Mouse (Mus musculus) hindbrain, embryonic 10.5 days (tissue): ENCODE results near the gene Fam205a2. TPM values are rescaled to one million over a fixed set of nuclear protein-coding genes. Genes with fewer than 3 reads are reported as not detected.
"Not testable (repeated sequence)": the region's sequence is repeated elsewhere in the genome, so short reads cannot be mapped to it uniquely, and the experiment has no call there.

Experiments used
- DNase-seq: peaks from one replicate; pipeline ENCODE4 v3.0.0-alpha.2; 2017; ENCODE audit warnings: low spot score
- H3K27ac ChIP-seq: fragments of 300-500 bp; sonication (generic); 2 replicates; pipeline ENCODE4 v1.5.1; 2016; ENCODE audit warnings: mild to moderate bottlenecking, moderate library complexity
- H3K27me3 ChIP-seq: fragments of 300-500 bp; sonication (generic); 2 replicates; pipeline ENCODE4 v1.6.1; 2016; ENCODE audit warnings: mild to moderate bottlenecking; ENCODE audit not compliant: poor library complexity, insufficient read depth, severe bottlenecking
- H3K36me3 ChIP-seq: fragments of 300-500 bp; sonication (generic); 2 replicates; pipeline ENCODE4 v1.6.1; 2016; ENCODE audit warnings: mild to moderate bottlenecking, moderate library complexity
- H3K4me1 ChIP-seq: fragments of 300-500 bp; sonication (generic); replicated peaks from 2 replicates; pipeline ENCODE4 v1.6.1; 2016; ENCODE audit warnings: mild to moderate bottlenecking
- H3K4me3 ChIP-seq: fragments of 300-500 bp; sonication (generic); 2 replicates; pipeline ENCODE4 v1.5.1; 2016; ENCODE audit warnings: mild to moderate bottlenecking, moderate library complexity
- H3K9me3 ChIP-seq: fragments of 300-500 bp; sonication (generic); 2 replicates; pipeline ENCODE4 v1.6.1; 2016; ENCODE audit warnings: mild to moderate bottlenecking, moderate library complexity
- WGBS: fragments of 180-500 bp; shearing (Covaris S2); methylation state at CpG from one replicate; pipeline ENCODE4 v1.1.7; 2016; 5-methylcytosine and 5-hydroxymethylcytosine counted together
- polyA plus RNA-seq: library from polyadenylated mRNA; unstranded; fragments of >200 nt; fragmentation: Nextera tagmentation; extraction: Ambion mirVana; gene quantifications from 2 replicates; pipeline ENCODE4 v1.2.1, GENCODE M21; 2016

Gene Fam205a2
- not detected in 2 replicates for polyA plus RNA-seq

DNA sequence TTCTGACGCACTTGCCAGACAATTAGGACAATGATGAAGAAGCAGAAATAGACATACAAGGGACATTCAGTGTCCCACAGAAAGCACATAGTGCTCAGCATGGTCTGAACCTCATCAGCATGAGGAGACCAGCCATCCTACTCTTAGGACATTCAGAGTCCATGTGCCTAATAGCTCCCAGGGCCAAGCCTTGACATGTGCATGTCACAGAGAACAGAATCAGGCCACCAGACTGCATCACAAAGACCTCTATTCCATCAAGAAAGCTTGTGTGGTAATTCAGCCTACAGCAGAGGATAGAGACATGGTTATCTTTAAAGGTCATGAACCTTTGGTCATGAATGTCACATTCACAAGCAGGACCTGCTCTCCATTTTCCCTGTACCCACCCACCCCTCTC, at the start of gene Fam205a2:
Gene Fam205a2, minus strand, starts transcription at position 101 of the 400 bp plus-strand sequence.
- no CpG with 5 or more reads among the region's 1 CpGs for WGBS
- H3K4me3 ChIP-seq, H3K4me1 ChIP-seq, DNase-seq, H3K27ac ChIP-seq, H3K36me3 ChIP-seq, H3K9me3 ChIP-seq, H3K27me3 ChIP-seq: not testable (repeated sequence)

Other genes starting within 250 kb of the Fam205a2 start
- not detected in 2 replicates for gene Gm21953, start 233.9 kb downstream of the Fam205a2 start, polyA plus RNA-seq
- gene Fam205a3, start 209.8 kb downstream of the Fam205a2 start, polyA plus RNA-seq = not detected in 2 replicates
- not detected in 2 replicates for gene Gm21586, start 88.8 kb downstream of the Fam205a2 start, polyA plus RNA-seq
- 0.05 TPM in 1 of 2 replicates, not detected in the other for gene Gm2163, start 61.4 kb downstream of the Fam205a2 start, polyA plus RNA-seq
- gene Gm10591, start 84.0 kb upstream of the Fam205a2 start, polyA plus RNA-seq = not detected in 2 replicates
- gene Gm2564, start 101.5 kb upstream of the Fam205a2 start, polyA plus RNA-seq = not detected in 2 replicates
- gene Ccl27b, start 127.1 kb upstream of the Fam205a2 start, polyA plus RNA-seq = not detected in 2 replicates
- not detected in 2 replicates for gene Il11ra2, start 133.7 kb upstream of the Fam205a2 start, polyA plus RNA-seq
- 0.87 and 0.99 TPM in 2 replicates for gene 4930578G10Rik, start 207.4 kb upstream of the Fam205a2 start, polyA plus RNA-seq
- gene Ccl19, start 228.4 kb upstream of the Fam205a2 start, polyA plus RNA-seq = 0.27 TPM in 1 of 2 replicates, not detected in the other
- 0.26 and 0.34 TPM in 2 replicates for gene Ccl21a, start 245.8 kb upstream of the Fam205a2 start, polyA plus RNA-seq